Mouse (Mus musculus) thymus, postnatal 0 days (tissue): Measurements from ENCODE around the gene Gfpt2. TPM values are rescaled to one million over a fixed set of nuclear protein-coding genes. Genes with fewer than 3 reads are reported as not detected.
"Not testable (repeated sequence)": the region's sequence is repeated elsewhere in the genome, so short reads cannot be mapped to it uniquely, and the experiment has no call there.

ENCODE experiments used
- DNase-seq: peaks from one replicate; pipeline ENCODE4 v3.0.0-alpha.2; 2015; ENCODE audit warnings: low spot score
- polyA plus RNA-seq: library from polyadenylated mRNA; unstranded; fragments of >200 nt; fragmentation: Nextera tagmentation; extraction: Ambion mirVana; gene quantifications from 2 replicates; pipeline ENCODE4 v1.2.1, GENCODE M21; 2015

Gene Gfpt2
- polyA plus RNA-seq, 1 experiment from 2014 or later, result 3.2 TPM

- DNase-seq, result no peak
These were observed 847 bp upstream of the Gfpt2 start for GRCm38 (mm10) chr11:49793131-49793530.

- no peak for DNase-seq
These were observed 565 bp downstream of the Gfpt2 start for GRCm38 (mm10) chr11:49794342-49795144.

DNA sequence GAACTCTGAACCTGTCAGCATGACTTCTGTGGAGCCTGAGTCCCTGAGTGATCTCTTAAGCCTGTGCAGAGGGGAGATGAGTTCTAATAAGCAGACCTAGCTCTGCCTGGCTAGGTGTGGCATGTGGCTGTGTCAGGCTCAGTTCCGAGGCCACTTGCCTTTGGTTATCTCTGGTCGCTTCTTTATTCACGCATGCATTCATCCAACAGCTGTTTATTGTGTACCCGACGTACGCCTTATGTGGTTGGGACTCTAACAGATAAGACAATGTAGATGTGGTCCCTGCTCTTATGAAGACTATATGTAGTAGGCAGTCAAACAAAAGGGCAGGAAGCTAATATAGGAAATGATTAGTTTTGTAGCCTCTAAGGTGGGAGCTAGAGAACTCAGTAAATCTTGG lies 5.0 kb downstream of the Gfpt2 start:
- no peak for DNase-seq

GRCm38 (mm10) chr11:49801516-49801915 lies 7.5 kb downstream of the Gfpt2 start:
- no peak for DNase-seq

DNA sequence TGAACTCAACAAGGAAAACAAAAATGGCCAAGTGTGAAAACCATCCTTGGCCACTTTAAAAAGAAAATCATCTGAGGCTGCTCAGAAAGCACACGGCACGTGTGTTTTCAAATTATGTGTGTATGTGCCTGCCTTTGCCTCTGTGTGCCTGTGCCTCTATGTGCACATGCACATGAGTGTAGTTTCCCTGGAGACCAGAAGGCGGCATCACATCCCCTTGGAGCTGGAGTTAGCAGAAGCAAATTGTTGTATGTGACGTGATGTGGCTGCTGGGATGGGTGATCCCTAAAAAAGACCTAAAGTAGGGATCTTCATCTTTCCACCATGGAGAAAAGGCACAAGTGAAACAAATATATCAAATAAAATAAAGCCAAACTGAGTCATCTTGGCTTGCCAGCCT lies 9.8 kb downstream of the Gfpt2 start:
- no peak for DNase-seq

GRCm38 (mm10) chr11:49806218-49806617 lies 12.2 kb downstream of the Gfpt2 start:
- DNase-seq, result no peak

- no peak for DNase-seq
These were observed 15.0 kb downstream of the Gfpt2 start for GRCm38 (mm10) chr11:49808946-49809345.

- DNase-seq, result not testable (repeated sequence)
These were observed 16.7 kb downstream of the Gfpt2 start for GRCm38 (mm10) chr11:49810696-49811095.

GRCm38 (mm10) chr11:49811099-49811541 lies 17.1 kb downstream of the Gfpt2 start:
- DNase-seq, result no peak

DNA sequence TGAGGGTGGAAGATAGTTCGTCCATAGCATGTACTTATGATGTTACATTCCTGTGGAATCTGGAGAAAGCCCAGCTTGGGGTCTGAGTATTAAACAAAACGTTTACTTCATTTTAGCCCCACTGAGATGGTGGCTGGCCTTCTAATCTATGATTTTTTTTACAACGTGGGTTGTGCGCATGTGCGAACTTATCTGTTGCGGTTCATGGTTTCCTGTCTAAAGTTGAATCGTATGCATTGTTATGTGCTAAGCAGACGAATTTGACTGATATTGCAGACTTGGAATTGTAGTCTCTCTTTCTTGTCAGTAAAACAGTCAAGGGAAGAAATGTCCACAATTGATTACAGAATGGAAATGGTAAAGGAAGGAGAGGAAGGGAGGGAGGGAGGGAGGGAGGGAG lies 17.9 kb downstream of the Gfpt2 start:
- peak; percentile 58 for DNase-seq

GRCm38 (mm10) chr11:49818869-49819566 lies 25.0 kb downstream of the Gfpt2 start:
- DNase-seq, result no peak

DNA sequence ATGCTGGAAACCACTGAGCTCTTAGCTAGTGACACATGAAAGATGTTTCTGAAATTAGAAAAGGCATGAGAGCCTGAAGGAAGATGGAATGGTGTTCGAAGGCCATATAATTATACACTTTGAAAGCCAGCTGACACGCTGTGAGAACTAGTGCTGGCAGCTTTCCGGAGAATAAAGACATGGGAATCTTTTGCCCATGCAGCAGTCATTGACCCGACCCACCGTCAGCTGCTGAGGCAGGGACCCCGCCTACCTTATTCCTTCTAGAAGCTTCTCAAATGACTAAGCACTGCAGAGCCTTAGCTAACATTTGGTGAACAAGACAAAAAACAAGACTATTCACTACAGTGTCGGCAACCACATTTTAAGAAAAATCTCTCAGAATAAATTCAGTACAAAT lies 25.7 kb downstream of the Gfpt2 start:
- no peak for DNase-seq

DNA sequence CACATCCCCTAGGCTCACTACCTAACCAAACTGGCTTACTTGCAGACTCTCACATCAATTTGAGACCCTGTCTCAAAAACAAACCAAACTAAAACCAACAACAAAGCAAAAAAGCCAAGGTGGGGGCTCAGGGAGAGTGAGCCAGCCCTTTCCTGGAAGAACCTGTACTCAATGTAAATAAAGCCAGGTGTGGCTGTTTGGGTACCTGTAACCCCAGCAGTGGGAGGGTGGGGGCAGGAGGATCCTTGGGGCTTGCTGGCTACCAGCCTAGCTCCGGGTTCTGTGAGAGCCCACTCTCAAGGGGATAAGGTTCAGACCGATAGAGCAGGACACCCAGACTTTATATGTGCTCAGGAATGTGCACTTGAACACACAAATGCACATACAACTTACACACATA lies 26.9 kb downstream of the Gfpt2 start:
- no peak for DNase-seq

- no peak for DNase-seq
These were observed 27.6 kb downstream of the Gfpt2 start for GRCm38 (mm10) chr11:49821546-49821945.

- DNase-seq, result no peak
These were observed 28.4 kb downstream of the Gfpt2 start for GRCm38 (mm10) chr11:49822337-49822736.

- DNase-seq, result peak; percentile 57
These were observed 30.9 kb downstream of the Gfpt2 start for GRCm38 (mm10) chr11:49824896-49825295.

- no peak for DNase-seq
These were observed 33.3 kb downstream of the Gfpt2 start for GRCm38 (mm10) chr11:49827243-49827642.

GRCm38 (mm10) chr11:49829176-49829745 lies 35.3 kb downstream of the Gfpt2 start:
- DNase-seq, result no peak

DNA sequence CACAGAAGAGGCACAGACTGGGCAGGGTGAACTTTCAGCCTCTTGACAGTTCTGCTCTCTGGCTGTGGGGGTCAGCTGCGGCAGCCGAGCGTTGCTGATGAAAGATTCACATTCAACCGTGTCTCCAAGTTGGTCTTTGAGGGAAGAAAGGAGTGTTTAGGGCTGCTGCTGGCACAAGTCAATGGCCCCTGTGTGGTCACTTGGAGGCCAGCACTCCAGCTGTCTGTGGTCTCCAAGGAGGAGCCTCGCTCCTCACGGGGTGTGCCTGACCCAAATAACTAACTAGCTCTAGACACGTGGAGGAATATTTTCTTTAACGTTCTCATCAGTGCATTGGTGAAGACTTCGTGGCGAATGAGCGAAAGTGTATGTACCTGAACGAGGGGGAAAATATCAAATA lies 38.0 kb downstream of the Gfpt2 start:
- no peak for DNase-seq

DNA sequence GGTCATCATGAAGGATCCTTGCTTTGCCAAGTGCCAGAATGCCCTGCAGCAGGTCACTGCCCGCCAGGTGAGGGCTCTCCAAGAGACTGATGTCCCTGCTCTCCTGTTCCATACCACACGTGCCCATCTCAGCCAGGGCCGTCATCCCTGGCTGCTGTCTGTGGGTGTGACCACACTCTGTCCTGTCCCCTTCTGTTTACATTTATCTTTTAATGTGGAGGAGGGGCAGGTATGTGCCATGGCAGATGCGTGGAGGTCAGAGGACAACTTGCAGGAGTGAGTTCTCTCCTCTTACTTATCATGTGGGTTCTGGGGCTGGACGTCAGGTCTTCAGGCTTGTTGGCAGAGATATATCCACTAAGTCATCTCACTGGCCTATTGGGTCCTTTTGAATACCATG lies 39.0 kb downstream of the Gfpt2 start:
- no peak for DNase-seq

DNA sequence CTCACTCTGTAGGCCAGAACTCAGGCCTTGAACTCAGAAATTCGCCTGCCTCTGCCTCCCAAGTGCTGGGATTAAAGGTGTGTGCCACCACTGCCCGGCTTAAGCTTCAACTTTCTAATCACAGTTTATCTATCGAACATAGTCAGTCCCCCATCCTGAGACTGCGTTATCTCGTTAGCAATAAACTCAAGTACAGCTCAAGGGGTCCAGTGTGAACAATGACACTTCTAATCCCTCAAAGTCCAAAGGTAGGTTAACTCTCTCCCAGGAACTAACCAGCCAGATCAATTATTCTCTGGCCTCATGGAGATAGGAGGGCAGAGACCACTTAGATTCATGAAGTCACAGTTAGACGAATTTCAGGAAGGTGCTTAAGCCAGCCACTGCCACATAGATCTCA lies 40.3 kb downstream of the Gfpt2 start:
- no peak for DNase-seq

DNA sequence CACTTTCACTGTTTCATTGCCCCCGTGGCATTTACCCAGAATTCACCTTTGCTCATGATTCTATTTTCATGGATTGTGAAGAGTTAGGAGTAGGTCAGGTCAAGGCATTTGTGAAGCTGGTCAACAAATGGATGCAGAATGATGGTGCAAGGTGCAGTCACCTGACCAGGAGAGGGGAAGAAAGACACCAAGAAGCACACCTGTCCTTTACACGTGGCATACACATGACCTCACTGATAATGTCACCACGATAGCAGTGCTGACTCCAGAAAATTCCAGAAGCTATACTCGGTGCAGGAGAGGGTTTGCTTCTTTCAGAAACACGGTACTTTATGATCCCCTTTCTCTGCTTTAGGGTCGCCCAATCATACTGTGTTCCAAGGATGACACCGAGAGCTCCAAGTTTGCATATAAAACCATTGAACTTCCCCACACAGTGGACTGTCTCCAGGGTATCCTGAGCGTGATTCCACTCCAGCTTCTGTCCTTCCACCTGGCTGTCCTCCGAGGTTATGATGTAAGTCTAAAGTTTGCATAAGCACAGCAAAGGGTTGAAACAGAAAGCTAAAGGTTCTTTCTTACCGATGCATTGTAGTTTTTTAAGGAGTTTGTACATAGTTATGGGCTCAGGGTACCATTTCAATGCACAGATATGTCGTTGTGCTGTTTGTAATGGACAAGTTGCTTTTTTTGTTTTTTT lies 41.4 kb downstream of the Gfpt2 start:
- DNase-seq, result no peak
